Mouse (Mus musculus) brain, embryonic 14.5 days (tissue): Measurements from ENCODE around the gene Gmppa. TPM values are rescaled to one million over a fixed set of nuclear protein-coding genes. Genes with fewer than 3 reads are reported as not detected.

Experiments
- DNase-seq: peaks from one replicate; pipeline ENCODE4 v3.0.0-alpha.2; 2011; ENCODE audit warnings: low read depth
- CTCF ChIP-seq: fragments of 200-500 bp; IDR thresholded peaks from 2 replicates; pipeline ENCODE4 v1.5.1; 2012; ENCODE audit warnings: inconsistent platforms, mild to moderate bottlenecking, moderate library complexity, borderline replicate concordance; ENCODE audit not compliant: insufficient read depth, insufficient read length; ENCODE audit errors: extremely low read depth
- POLR2A ChIP-seq: fragments of 200-500 bp; IDR thresholded peaks from 2 replicates; pipeline ENCODE4 v1.6.1; 2012; ENCODE audit warnings: mild to moderate bottlenecking, inconsistent platforms, borderline replicate concordance; ENCODE audit not compliant: poor library complexity, insufficient read depth, insufficient read length, severe bottlenecking; ENCODE audit errors: extremely low read depth
- polyA plus RNA-seq: library from polyadenylated mRNA; depleted of rRNA; stranded (reverse); fragments of >200 nt; gene quantifications from 2 replicates; pipeline ENCODE4 v1.2.3, GENCODE M21; 2012; rRNA removed

Gmppa gene
- 98.7 and 144 TPM in 2 replicates for polyA plus RNA-seq

DNA sequence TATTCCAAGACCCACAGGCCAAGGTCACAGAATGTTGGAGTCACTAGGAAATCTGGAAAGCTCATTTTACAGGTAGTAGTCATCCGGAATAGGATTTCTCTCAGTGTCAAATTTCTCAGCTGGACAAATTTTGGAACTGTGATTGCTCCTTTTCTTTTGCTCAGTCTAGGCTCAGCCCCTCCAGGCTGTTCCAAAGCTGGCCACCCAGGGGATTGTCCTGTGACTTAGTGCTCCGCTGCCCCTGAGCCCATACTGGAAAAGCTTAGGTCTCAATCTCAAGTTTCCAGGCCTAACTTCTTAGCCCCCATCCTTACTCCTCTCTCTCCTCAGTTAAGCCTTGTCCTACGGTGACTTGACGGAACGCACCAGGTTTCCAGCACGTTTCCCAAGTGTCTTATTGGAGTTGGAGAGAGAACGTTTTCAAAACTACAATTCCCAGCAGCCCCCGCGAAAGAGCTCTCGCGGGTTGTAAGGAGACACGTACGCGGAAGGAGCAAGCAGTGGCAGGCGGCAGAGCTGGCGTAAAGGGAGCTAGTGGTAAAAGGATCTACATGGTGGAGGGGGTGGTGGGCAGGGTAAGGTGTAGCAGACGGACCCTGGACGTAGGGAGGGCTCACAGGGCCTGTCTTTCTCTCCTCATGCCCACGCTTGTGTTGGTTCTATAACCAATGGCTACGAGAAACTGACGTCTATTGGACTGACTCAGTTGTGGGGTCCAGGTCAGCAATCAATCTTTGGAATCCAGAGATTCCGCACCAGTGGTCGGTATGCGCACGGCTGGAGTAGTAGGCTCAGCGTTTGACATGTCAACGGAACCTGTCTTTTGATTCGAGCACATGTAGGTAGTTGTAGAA is at the start of gene Gmppa:
Gene Gmppa (plus strand): TSS at position 456 of the 854 bp plus-strand sequence.
- no peak for TF ChIP-seq CTCF
- TF ChIP-seq POLR2A: peak; percentile 47; the same call in 1 of the 2 replicates
- peak; percentile 95 for DNase-seq

DNA sequence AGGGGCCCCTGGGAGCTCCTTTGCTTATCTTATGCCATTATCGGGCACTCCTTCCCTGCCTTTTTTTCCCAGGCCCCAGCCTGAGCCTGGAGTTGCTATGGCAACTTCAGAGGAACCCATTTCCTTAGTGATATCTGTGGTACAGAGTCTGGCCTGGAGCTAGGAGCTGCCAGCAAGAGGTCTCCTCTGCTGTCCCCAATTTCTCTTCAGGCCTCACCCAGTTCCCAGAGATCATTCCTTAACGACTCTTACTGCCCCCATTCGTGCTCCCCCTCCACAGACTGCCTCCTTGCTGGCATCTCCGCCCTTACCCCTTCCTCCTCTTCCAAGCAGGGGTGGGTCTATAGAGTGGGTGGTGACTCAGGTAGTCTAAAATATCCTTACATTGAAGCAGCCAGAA is 49.6 kb upstream of the Gmppa start:
- peak; percentile 65 for DNase-seq
- no peak for TF ChIP-seq POLR2A
- no peak for TF ChIP-seq CTCF

DNA sequence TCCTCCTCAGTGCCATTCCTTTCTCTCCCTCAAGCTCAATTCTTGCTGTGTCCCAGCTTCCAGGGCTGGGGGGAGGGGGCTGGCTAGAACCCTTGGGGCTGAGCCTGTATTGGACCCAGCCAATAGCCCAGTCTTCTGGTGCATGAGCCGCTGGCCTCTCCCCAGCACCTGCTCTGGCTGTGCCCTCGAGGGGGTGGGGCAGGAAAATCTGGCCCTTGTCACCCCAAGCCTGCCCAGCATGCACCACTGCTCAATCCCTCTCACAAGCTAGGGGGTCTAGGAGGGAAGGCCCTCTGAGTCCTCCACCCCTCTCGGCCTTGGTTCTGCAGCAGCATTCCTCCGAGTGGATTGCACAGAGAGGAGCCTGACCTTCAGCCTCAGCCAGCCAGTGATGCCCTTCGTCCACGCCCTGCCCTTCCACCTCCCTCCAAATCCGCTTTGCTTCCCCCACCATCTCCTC is 48.2 kb upstream of the Gmppa start:
- TF ChIP-seq POLR2A (no peak), CTCF (no peak)
- DNase-seq: no peak

DNA sequence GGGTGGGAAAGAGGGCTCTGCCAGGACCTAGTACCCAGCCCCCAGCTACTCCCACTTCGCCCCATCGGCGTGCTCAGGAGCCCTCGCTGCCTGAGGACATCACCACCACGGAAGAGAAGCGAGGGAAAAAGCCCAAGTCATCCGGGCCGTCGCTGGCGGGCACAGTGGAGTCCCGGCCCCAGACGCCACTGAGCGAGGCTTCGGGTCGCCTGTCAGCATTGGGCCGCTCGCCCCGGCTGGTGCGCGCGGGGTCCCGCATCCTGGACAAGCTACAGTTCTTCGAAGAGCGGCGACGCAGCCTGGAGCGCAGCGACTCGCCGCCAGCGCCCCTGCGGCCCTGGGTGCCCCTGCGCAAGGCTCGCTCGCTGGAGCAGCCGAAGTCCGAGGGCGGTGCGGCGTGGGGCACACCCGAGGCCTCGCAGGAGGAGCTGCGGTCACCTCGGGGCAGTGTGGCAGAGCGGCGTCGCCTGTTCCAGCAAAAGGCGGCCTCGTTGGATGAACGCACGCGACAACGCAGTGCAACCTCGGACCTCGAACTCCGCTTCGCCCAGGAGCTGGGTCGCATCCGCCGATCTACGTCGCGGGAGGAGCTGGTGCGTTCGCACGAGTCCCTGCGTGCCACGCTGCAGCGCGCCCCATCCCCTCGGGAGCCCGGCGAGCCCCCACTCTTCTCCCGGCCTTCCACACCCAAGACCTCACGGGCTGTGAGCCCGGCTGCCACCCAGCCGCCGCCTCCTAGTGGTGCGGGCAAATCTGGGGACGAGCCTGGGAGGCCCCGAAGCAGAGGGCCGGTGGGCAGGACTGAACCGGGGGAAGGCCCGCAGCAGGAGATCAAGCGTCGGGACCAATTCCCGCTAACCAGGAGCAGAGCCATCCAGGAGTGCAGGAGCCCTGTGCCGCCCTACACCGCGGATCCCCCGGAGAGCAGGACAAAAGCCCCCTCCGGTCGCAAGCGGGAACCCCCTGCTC is 47.5 kb upstream of the Gmppa start:
- peak; percentile 31 for DNase-seq
- no peak for TF ChIP-seq CTCF
- no peak for TF ChIP-seq POLR2A

DNA sequence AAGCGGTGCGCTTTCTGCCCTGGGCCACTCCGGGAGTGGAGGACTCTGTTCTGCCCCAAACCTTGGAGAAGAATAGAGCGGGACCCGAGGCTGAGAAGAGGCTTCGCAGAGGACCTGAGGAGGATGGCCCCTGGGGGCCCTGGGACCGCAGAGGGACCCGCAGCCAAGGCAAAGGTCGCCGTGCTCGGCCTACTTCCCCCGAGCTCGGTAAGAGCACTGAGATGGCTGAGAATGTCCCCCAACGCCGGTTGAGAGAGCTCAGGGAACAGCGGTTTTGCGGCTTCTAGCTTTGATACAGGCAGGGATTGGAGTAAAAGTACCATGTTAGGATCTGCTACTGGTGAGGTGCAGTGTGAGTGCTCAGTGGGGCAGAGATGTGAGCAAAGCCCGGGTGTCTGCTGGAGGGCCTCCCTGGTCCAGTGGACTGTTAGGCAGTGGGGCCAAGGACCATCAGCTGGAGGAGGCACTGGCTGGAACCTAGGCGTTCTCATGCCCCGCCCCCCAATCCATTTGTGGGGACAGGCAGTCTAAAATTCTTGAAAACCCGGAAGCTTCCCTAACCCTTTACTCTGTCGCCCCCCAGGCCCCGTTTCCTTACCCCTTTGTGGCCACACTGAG is 46.7 kb upstream of the Gmppa start:
- no peak for TF ChIP-seq CTCF
- no peak for TF ChIP-seq POLR2A
- DNase-seq: no peak

DNA sequence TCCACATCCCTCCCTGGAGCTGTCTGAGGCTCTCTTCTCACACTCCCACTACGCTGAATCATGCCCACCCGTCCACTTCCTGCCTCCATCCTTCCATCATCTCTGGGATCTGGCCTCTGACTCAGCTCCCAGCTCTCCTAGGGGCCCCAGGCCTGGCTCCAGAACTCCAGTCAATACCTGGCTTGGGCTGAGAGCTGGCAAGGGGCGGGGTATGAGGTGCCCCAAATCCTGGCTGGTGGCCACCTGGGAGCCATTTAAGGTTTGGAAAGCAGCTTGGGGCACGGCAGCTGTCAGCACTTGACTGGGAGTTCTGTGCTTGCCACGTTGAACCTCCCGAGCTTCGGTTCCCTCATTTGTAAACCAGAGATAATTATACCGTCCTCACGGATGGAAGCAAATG is 42.6 kb upstream of the Gmppa start:
- DNase-seq: peak; percentile 78
- TF ChIP-seq CTCF (no peak), POLR2A (no peak)

DNA sequence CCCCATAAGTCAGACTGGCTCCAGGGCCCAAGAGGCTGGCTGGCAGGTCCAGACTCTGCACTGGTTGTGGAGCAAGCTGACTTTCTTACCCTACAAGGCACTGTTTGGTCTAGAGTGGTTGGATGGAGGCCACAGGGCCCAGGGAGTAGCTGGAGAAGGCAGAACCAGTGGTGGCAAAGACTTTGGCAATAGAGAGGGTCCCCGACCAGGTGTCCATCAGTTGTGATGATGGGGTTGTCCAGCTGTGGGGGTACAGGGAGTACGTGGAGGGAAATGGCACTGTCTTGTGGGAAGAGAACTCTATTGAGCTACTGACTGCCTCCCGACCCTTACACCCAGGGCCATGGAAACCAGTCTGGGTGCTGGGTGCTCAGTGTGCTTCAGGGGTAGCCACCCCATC is 41.9 kb upstream of the Gmppa start:
- TF ChIP-seq CTCF (no peak), POLR2A (no peak)
- no peak for DNase-seq

DNA sequence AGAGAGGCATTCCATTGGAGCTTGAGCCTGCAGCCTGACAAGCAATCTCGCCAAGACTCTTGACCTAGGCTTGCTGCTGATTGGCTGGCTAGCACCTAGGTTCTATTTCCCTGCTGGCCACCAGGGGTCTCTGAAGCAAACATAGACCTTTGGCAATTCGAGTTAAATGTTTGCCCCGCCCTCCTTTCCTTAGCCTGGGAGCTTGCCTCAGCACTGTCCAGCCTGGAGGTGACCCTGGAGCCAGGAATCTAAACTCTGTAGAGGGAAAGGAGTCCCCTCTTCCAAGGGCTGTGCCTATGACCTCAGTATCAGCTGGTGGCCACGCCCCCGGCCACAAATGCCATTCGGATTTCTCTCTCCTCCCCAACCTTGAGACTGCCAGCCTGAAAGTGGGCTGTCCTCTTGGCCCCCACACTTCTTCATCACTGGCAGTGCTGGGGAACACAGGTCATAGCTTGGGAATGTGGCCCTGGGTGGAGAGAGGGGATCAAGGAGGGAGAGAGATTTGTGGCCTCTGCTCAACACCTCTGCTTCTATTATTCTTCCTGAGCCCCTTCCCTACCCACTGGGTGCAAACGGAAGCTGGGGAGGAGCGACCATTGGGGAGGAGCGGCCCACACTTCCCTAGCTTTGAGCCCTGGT is 36.8 kb upstream of the Gmppa start:
- DNase-seq: peak; percentile 84
- peak; percentile 73 for TF ChIP-seq CTCF
- TF ChIP-seq POLR2A: no peak

DNA sequence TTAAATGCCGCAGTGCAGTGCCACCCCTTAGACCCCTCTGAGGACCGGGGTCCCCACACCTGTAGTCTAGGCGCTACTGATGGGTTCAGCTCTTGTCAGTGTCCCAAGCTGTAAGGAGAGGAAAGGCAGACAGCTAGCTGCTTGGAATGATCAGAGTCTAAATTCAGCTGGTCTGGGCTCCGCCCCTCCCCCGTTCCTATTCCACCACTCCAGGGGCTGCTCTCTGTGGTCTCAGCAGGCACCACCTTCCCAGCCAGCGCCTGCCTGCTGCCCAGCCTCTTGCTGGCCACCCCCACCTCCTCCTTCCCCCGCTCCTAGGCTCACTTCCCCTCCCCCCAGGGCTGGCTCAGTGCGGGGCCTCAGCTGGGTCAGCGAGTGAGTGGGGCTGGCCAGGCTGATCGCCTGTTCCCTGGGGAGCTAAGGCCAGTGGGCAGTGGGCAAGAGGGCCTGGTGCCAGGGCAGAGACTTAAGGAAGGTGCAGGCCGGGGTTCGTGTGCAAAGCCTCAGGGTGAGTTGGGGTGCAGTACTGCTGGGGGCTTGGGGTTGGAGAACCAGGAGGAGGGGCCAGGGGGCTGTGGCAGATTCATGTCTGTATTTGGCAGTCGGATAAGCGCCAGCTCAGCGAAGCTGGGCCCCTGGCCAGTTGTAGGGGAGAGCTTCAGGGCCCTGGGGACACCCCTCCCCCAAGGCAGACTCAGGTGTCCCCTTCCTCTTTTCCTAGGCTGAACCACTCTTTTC is 35.8 kb upstream of the Gmppa start:
- TF ChIP-seq POLR2A: no peak
- TF ChIP-seq CTCF: no peak
- peak; percentile 81 for DNase-seq
